Mouse (Mus musculus) intestine, postnatal 0 days (tissue): ENCODE results near the gene Hmga2. TPM values are rescaled to one million over a fixed set of nuclear protein-coding genes. Genes with fewer than 3 reads are reported as not detected.
A peak's percentile ranks its signal among the peaks of the same experiment; 100 is the strongest.

Source experiments
- ATAC-seq: fragments of 200-750 bp; cut with Nextera tagmentation; 2 replicates; pipeline ENCODE4 v1.8.0; 2017; ENCODE audit warnings: mild to moderate bottlenecking, moderate TSS enrichment, moderate library complexity
- H3K27ac ChIP-seq: fragments of 300-500 bp; sonication (generic); 2 replicates; pipeline ENCODE4 v1.5.1; 2014; ENCODE audit warnings: mild to moderate bottlenecking, low read depth, low read length, moderate library complexity
- H3K27me3 ChIP-seq: fragments of 300-500 bp; sonication (generic); replicated peaks from 2 replicates; pipeline ENCODE4 v1.6.1; 2014; ENCODE audit warnings: low read length, mixed read lengths; ENCODE audit not compliant: control insufficient read depth, insufficient read depth
- H3K36me3 ChIP-seq: fragments of 300-500 bp; sonication (generic); 2 replicates; pipeline ENCODE4 v1.6.1; 2014; ENCODE audit warnings: mild to moderate bottlenecking, moderate library complexity; ENCODE audit not compliant: control insufficient read depth, insufficient read depth
- H3K4me1 ChIP-seq: fragments of 300-500 bp; sonication (generic); replicated peaks from 2 replicates; pipeline ENCODE4 v1.6.1; 2014; ENCODE audit warnings: antibody characterized with exemption, low read length, mixed read lengths; ENCODE audit not compliant: control insufficient read depth, insufficient read depth
- H3K4me2 ChIP-seq: fragments of 300-500 bp; sonication (generic); replicated peaks from 2 replicates; pipeline ENCODE4 v1.6.1; 2014; ENCODE audit warnings: low read depth, mild to moderate bottlenecking, moderate library complexity
- H3K4me3 ChIP-seq: fragments of 300-500 bp; sonication (generic); 2 replicates; pipeline ENCODE4 v1.5.1; 2014; ENCODE audit warnings: low read depth, low read length
- H3K9ac ChIP-seq: fragments of 300-500 bp; sonication (generic); 2 replicates; pipeline ENCODE4 v1.6.1; 2014; ENCODE audit warnings: mild to moderate bottlenecking, low read depth, low read length
- H3K9me3 ChIP-seq: fragments of 300-500 bp; sonication (generic); 2 replicates; pipeline ENCODE4 v1.6.1; 2016; ENCODE audit warnings: mixed run types; ENCODE audit not compliant: control insufficient read depth
- CTCF ChIP-seq: sonication (generic); IDR thresholded peaks from 2 replicates; pipeline ENCODE4 v1.5.1; 2016; ENCODE audit warnings: low read depth, mild to moderate bottlenecking, control low read depth, antibody characterized with exemption, moderate library complexity
- WGBS: fragments of 180-500 bp; shearing (Covaris S2); extraction: QIAGEN DNeasy Blood & Tissue Kit; methylation state at CpG from one replicate; pipeline ENCODE4 v1.1.7; 2014; 5-methylcytosine and 5-hydroxymethylcytosine counted together
- polyA plus RNA-seq: library from polyadenylated mRNA; unstranded; fragments of >200 nt; fragmentation: Nextera tagmentation; extraction: Ambion mirVana; gene quantifications from 2 replicates; pipeline ENCODE4 v1.2.1, GENCODE M21; 2015

The Hmga2 gene
- polyA plus RNA-seq: 4.3 TPM in 2 replicates

GRCm38 (mm10) chr10:120475601-120476515 is at the start of gene Hmga2:
Gene Hmga2 (minus strand): TSS chr10:120476469.
- TF ChIP-seq CTCF: no peak
- Histone ChIP-seq H3K36me3 (no peaks in the 10 kb centered on the region), H3K27me3 (no peaks in the 10 kb centered on the region), H3K27ac (peak within 1 kb of the TSS; percentile 15), H3K4me1 (no peaks in the 10 kb centered on the region), H3K4me3 (peak within 1 kb of the TSS; percentile 77), H3K9ac (peak within 1 kb of the TSS; percentile 71), H3K4me2 (peak within 1 kb of the TSS; percentile 100), H3K9me3 (no peaks in the 10 kb centered on the region)
- ATAC-seq: peak; percentile 58
- under 1% methylated on average over 97 of the region's 99 CpGs for WGBS

- H3K27me3 ChIP-seq: no peaks in the 10 kb centered on the region
- TF ChIP-seq CTCF: no peak
- no peaks in the 10 kb centered on the region for H3K36me3 ChIP-seq
- no peak overlapping the region for H3K4me2 ChIP-seq
- no peak overlapping the region for H3K4me3 ChIP-seq
- WGBS: 92% methylated on average over 2 of the region's 2 CpGs
- no peaks in the 10 kb centered on the region for H3K9me3 ChIP-seq
- H3K4me1 ChIP-seq: no peaks in the 10 kb centered on the region
- H3K27ac ChIP-seq: no peak overlapping the region
- H3K9ac ChIP-seq: no peak overlapping the region
- ATAC-seq: no peak
These were observed 46.7 kb upstream of the Hmga2 start for GRCm38 (mm10) chr10:120522959-120523358.

GRCm38 (mm10) chr10:120521912-120522575 is 45.8 kb upstream of the Hmga2 start:
- WGBS: 91% methylated on average over 9 of the region's 9 CpGs
- TF ChIP-seq CTCF: no peak

GRCm38 (mm10) chr10:120516311-120516710 is 40.0 kb upstream of the Hmga2 start:
- Histone ChIP-seq H3K9me3 (no peaks in the 10 kb centered on the region), H3K9ac (no peak overlapping the region), H3K27ac (no peak overlapping the region), H3K4me1 (no peaks in the 10 kb centered on the region), H3K4me3 (no peak overlapping the region), H3K36me3 (no peaks in the 10 kb centered on the region), H3K27me3 (no peaks in the 10 kb centered on the region), H3K4me2 (no peak overlapping the region)
- TF ChIP-seq CTCF: no peak
- 33% methylated on average over 8 of the region's 8 CpGs for WGBS
- ATAC-seq: no peak

More at GRCm38 (mm10) chr10:120521912-120522575, 45.8 kb upstream of the Hmga2 start:
- no peak overlapping the region for H3K4me2 ChIP-seq
- H3K27ac ChIP-seq: no peak overlapping the region
- H3K9me3 ChIP-seq: no peaks in the 10 kb centered on the region
- no peaks in the 10 kb centered on the region for H3K27me3 ChIP-seq
- ATAC-seq: no peak
- no peaks in the 10 kb centered on the region for H3K36me3 ChIP-seq
- no peak overlapping the region for H3K4me3 ChIP-seq
- no peaks in the 10 kb centered on the region for H3K4me1 ChIP-seq
- no peak overlapping the region for H3K9ac ChIP-seq

GRCm38 (mm10) chr10:120513721-120514120 is 37.5 kb upstream of the Hmga2 start:
- no peaks in the 10 kb centered on the region for H3K4me1 ChIP-seq
- H3K36me3 ChIP-seq: no peaks in the 10 kb centered on the region
- no peaks in the 10 kb centered on the region for H3K27me3 ChIP-seq
- H3K4me3 ChIP-seq: no peak overlapping the region
- H3K4me2 ChIP-seq: no peak overlapping the region
- 76% methylated on average over 9 of the region's 9 CpGs for WGBS
- no peaks in the 10 kb centered on the region for H3K9me3 ChIP-seq
- no peak for ATAC-seq
- H3K27ac ChIP-seq: no peak overlapping the region
- no peak for TF ChIP-seq CTCF
- no peak overlapping the region for H3K9ac ChIP-seq

GRCm38 (mm10) chr10:120512946-120513345 is 36.7 kb upstream of the Hmga2 start:
- TF ChIP-seq CTCF: no peak
- no peak for ATAC-seq
- Histone ChIP-seq H3K36me3 (no peaks in the 10 kb centered on the region), H3K9ac (no peak overlapping the region), H3K4me1 (no peaks in the 10 kb centered on the region), H3K27me3 (no peaks in the 10 kb centered on the region), H3K4me3 (no peak overlapping the region), H3K9me3 (no peaks in the 10 kb centered on the region), H3K27ac (no peak overlapping the region), H3K4me2 (no peak overlapping the region)
- WGBS: 56% methylated on average over 4 of the region's 4 CpGs
